11 mouse cellular contexts compared by ENCODE assay signal in genomic region chr7:134471286-134471685, GRCm38 (mm10).
DNase-seq lines count a peak whose midpoint lies in the region; ATAC-seq and TF ChIP-seq lines count a peak whose summit lies in the region.
"Had no signal": no experiment of that assay in that cellular context is flagged by ENCODE, and none has a peak within 500 bp of the region (broad histone marks: within the 10 kb centered on the region; RNA-seq: fewer than 3 reads in every experiment).

No protein-coding gene starts in this region.

- WGBS in kidney, postnatal 0 days = 22% methylated on average over 2 of the region's 2 CpGs
- WGBS in kidney, embryonic 16.5 days = 32% methylated on average over 2 of the region's 2 CpGs
- 27% methylated on average over 2 of the region's 2 CpGs for WGBS in limb, embryonic 11.5 days

- peak; percentile 49 for DNase-seq in kidney, postnatal 0 days (ENCODE audit: low spot score)
- peak; percentile 5 for DNase-seq in WW6 (ENCODE audit: low read depth, low spot score)
- DNase-seq in c-Kit-negative CD71-positive TER-119-positive erythroid progenitor cells, embryonic 14.5 days (ENCODE audit: low read depth, low spot score) = peak; percentile 4
- peak; percentile 59 for DNase-seq in limb, embryonic 11.5 days (ENCODE audit: low spot score)
- DNase-seq in urinary bladder, postnatal 25 days (ENCODE audit: low spot score) = no peak
- no peak for DNase-seq in ovary, postnatal 10 days (ENCODE audit: low spot score)

- no peak overlapping the region for H3K27ac ChIP-seq in kidney, postnatal 0 days
- no peak overlapping the region for H3K27ac ChIP-seq in kidney, embryonic 16.5 days (ENCODE audit: low read length)
- H3K27ac ChIP-seq in limb, embryonic 11.5 days (replicated peaks; ENCODE audit: low read depth, low read length) = no peak overlapping the region
- H3K27ac ChIP-seq: hindbrain, embryonic 15.5 days; stomach, embryonic 15.5 days had no signal

- H3K4me3 ChIP-seq in kidney, postnatal 0 days (replicated peaks; ENCODE audit: low read depth, low read length) = no peak overlapping the region
- H3K4me3 ChIP-seq in kidney, embryonic 16.5 days (ENCODE audit: low read length) = no peak overlapping the region
- H3K4me3 ChIP-seq in limb, embryonic 11.5 days (ENCODE audit: low read depth, low read length) = no peak overlapping the region
- H3K4me3 ChIP-seq: hindbrain, embryonic 15.5 days; megakaryocyte, embryonic 14.5 days; stomach, embryonic 15.5 days had no signal

- no peak overlapping the region for H3K4me2 ChIP-seq in kidney, postnatal 0 days (ENCODE audit: low read length)
- no peak overlapping the region for H3K4me2 ChIP-seq in kidney, embryonic 16.5 days (replicated peaks; ENCODE audit: low read depth, low read length)
- H3K4me2 ChIP-seq in limb, embryonic 11.5 days (ENCODE audit: low read depth, severe bottlenecking) = no peak overlapping the region
- H3K4me2 ChIP-seq: hindbrain, embryonic 15.5 days; stomach, embryonic 15.5 days had no signal

- no peak for ATAC-seq in kidney, postnatal 0 days (replicated peaks; ENCODE audit: low FRiP score, low read depth)
- ATAC-seq in kidney, embryonic 16.5 days (ENCODE audit: low FRiP score, low TSS enrichment) = no peak
- ATAC-seq in limb, embryonic 11.5 days (ENCODE audit: insufficient number of reproducible peaks, low FRiP score, low TSS enrichment, low read depth) = no peak
- no peak; the same call in 1 of the 2 replicates for ATAC-seq in megakaryocyte-erythroid progenitor cell, adult 5-6 weeks (replicated peaks; ENCODE audit: low FRiP score, low TSS enrichment, poor library complexity, severe bottlenecking)

- H3K4me1 ChIP-seq in kidney, postnatal 0 days (replicated peaks; ENCODE audit: insufficient read depth, low read length) = no peaks in the 10 kb centered on the region
- H3K4me1 ChIP-seq in kidney, embryonic 16.5 days (ENCODE audit: insufficient read depth, low read length) = no peaks in the 10 kb centered on the region
- H3K4me1 ChIP-seq in limb, embryonic 11.5 days (ENCODE audit: control insufficient read depth, insufficient read depth, low read length) = no peaks in the 10 kb centered on the region
- H3K4me1 ChIP-seq: hindbrain, embryonic 15.5 days; megakaryocyte, embryonic 14.5 days; stomach, embryonic 15.5 days had no signal

- no peak overlapping the region for H3K9ac ChIP-seq in kidney, postnatal 0 days (ENCODE audit: low read depth, low read length)
- H3K9ac ChIP-seq in kidney, embryonic 16.5 days (replicated peaks; ENCODE audit: low read length) = no peak overlapping the region
- H3K9ac ChIP-seq in limb, embryonic 11.5 days (ENCODE audit: low read length) = no peak overlapping the region
- H3K9ac ChIP-seq: hindbrain, embryonic 15.5 days; stomach, embryonic 15.5 days had no signal

- TF ChIP-seq CTCF in kidney, postnatal 0 days (IDR thresholded peaks at IDR 0.05; ENCODE audit: low read depth) = peak; percentile 69

- H3K36me3 ChIP-seq in kidney, postnatal 0 days (ENCODE audit: insufficient read depth, low read length) = no peaks in the 10 kb centered on the region
- no peaks in the 10 kb centered on the region for H3K36me3 ChIP-seq in kidney, embryonic 16.5 days (ENCODE audit: insufficient read depth, low read length)
- no peaks in the 10 kb centered on the region for H3K36me3 ChIP-seq in limb, embryonic 11.5 days (ENCODE audit: control insufficient read depth, insufficient read depth, low read length)
- H3K36me3 ChIP-seq: hindbrain, embryonic 15.5 days; stomach, embryonic 15.5 days had no signal

- no peaks in the 10 kb centered on the region for H3K27me3 ChIP-seq in kidney, postnatal 0 days (ENCODE audit: insufficient read depth, low read length)
- H3K27me3 ChIP-seq in kidney, embryonic 16.5 days (ENCODE audit: insufficient read depth, low read length) = no peaks in the 10 kb centered on the region
- H3K27me3 ChIP-seq in limb, embryonic 11.5 days (ENCODE audit: control insufficient read depth, insufficient read depth, low read length) = no peaks in the 10 kb centered on the region
- H3K27me3 ChIP-seq: hindbrain, embryonic 15.5 days; megakaryocyte, embryonic 14.5 days; stomach, embryonic 15.5 days had no signal

- H3K9me3 ChIP-seq in kidney, postnatal 0 days (replicated peaks; ENCODE audit: low read length) = no peaks in the 10 kb centered on the region
- H3K9me3 ChIP-seq in kidney, embryonic 16.5 days (ENCODE audit: low read length) = no peaks in the 10 kb centered on the region
- H3K9me3 ChIP-seq in limb, embryonic 11.5 days (ENCODE audit: control insufficient read depth, low read length) = no peaks in the 10 kb centered on the region
- H3K9me3 ChIP-seq: hindbrain, embryonic 15.5 days; megakaryocyte, embryonic 14.5 days; stomach, embryonic 15.5 days had no signal

Comparison
In these comparisons a context has a peak if more than half of its experiments do, and no peak if none do; other contexts are left out.
1. DNase-seq: peak in kidney, postnatal 0 days (single experiment), WW6 (single experiment), c-Kit-negative CD71-positive TER-119-positive erythroid progenitor cells, embryonic 14.5 days (single experiment) and limb, embryonic 11.5 days (single experiment); none in urinary bladder, postnatal 25 days (single experiment) and ovary, postnatal 10 days (single experiment).